Mouse (Mus musculus) G1E (cell line): ENCODE data around the gene Actrt2.

Experiments used
- CTCF ChIP-seq: IDR thresholded peaks from 2 replicates; pipeline ENCODE4 v1.5.1; 2012; ENCODE audit warnings: low read depth, low read length, inconsistent platforms, mixed read lengths
- TAL1 ChIP-seq: conservative IDR thresholded peaks from 2 replicates; pipeline ENCODE4 v1.6.1; 2012; ENCODE audit warnings: low read depth, low read length, inconsistent platforms, mixed read lengths

- TF ChIP-seq CTCF (no peak), TAL1 (no peak)
These were observed 15.5 kb upstream of the Actrt2 start for GRCm38 (mm10) chr4:154683068-154683752.
